Mouse (Mus musculus) intestine, embryonic 14.5 days (tissue): ENCODE measurements at regions not wholly inside any gene's neighbourhood (a gene's known extent, or its start where the extent isn't known, plus 50 kb on each side); places are given as distances from the start of the nearest gene placed in this dataset.

ENCODE experiments used
- ATAC-seq: fragments of 200-750 bp; cut with Nextera tagmentation; replicated peaks from 2 replicates; pipeline ENCODE4 v1.8.0; 2017; ENCODE audit warnings: low read depth, moderate number of reproducible peaks, moderate TSS enrichment, moderate library complexity; ENCODE audit not compliant: low FRiP score, low TSS enrichment
- DNase-seq: peaks from one replicate; pipeline ENCODE4 v3.0.0-alpha.2; 2018; ENCODE audit warnings: low spot score
- H3K27ac ChIP-seq: fragments of 300-500 bp; sonication (generic); 2 replicates; pipeline ENCODE4 v1.5.1; 2014; ENCODE audit warnings: low read depth, mild to moderate bottlenecking, control low read depth
- H3K27me3 ChIP-seq: fragments of 300-500 bp; sonication (generic); replicated peaks from 2 replicates; pipeline ENCODE4 v1.6.1; 2014; ENCODE audit warnings: low read length, control low read depth; ENCODE audit not compliant: control insufficient read depth, insufficient read depth
- H3K36me3 ChIP-seq: fragments of 300-500 bp; sonication (generic); 2 replicates; pipeline ENCODE4 v1.6.1; 2014; ENCODE audit warnings: low read length, control low read depth; ENCODE audit not compliant: control insufficient read depth, insufficient read depth
- H3K4me1 ChIP-seq: fragments of 300-500 bp; sonication (generic); replicated peaks from 2 replicates; pipeline ENCODE4 v1.6.1; 2014; ENCODE audit warnings: low read length, control low read depth, mixed read lengths; ENCODE audit not compliant: control insufficient read depth, insufficient read depth
- H3K4me2 ChIP-seq: fragments of 300-500 bp; sonication (generic); 2 replicates; pipeline ENCODE4 v1.6.1; 2014; ENCODE audit warnings: low read length
- H3K4me3 ChIP-seq: fragments of 300-500 bp; sonication (generic); 2 replicates; pipeline ENCODE4 v1.5.1; 2014; ENCODE audit warnings: low read depth, low read length, control low read depth, mixed read lengths
- H3K9ac ChIP-seq: fragments of 300-500 bp; sonication (generic); 2 replicates; pipeline ENCODE4 v1.6.1; 2014; ENCODE audit warnings: mild to moderate bottlenecking, low read length
- H3K9me3 ChIP-seq: fragments of 300-500 bp; sonication (generic); 2 replicates; pipeline ENCODE4 v1.6.1; 2016; ENCODE audit warnings: low read length, control low read depth; ENCODE audit not compliant: control insufficient read depth
- WGBS: fragments of 180-500 bp; shearing (Covaris S2); extraction: QIAGEN DNeasy Blood & Tissue Kit; methylation state at CpG from one replicate; pipeline ENCODE4 v1.1.7; 2014; 5-methylcytosine and 5-hydroxymethylcytosine counted together

DNA sequence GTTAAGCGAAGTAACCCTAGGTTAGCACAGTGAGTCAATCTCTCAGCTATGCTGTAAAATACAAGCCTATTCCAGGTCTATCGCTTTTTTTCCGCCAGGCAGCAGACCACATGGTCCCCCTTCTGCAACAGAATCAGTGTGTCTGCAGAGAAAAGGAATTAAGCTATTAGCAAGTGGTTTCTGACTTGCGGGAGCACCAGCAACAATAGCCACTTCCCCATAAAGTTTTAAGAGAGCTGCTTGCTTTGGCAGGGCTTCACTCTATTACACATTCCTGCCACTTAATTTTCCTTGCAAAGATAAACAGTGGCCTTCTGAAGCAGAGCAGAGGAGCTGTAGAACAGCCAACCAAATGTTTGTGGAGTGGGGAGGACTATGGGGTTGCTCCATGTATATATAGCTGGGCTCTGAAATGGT, 59.8 kb upstream of the Osmr start:
- Histone ChIP-seq H3K4me2 (no peak overlapping the region), H3K4me1 (peaks cover 5% of the 10 kb centered on the region; the same call in 1 of the 2 replicates)
- 44% methylated on average over 4 of the region's 4 CpGs for WGBS

DNA sequence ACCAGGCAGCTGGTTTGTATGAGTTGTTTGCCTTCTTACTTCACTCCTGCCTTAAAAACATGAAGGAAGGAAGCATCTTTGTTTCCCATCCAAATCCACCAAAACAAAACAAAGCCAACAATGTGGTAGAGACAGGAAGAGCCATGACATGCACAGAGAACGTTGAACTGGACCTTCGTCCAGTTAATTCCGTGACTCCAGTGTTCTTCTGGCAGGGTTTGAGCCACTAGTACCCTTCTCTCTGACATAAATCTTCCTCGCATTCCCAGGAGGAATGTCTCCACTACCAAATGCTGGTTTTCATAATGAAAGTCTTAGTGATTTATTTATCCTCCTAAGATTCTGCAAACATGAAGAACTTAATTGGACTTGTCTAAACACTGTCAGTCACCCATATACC, 66.7 kb upstream of the Osmr start:
- Histone ChIP-seq H3K27ac (no peak overlapping the region), H3K9ac (no peak overlapping the region), H3K36me3 (no peaks in the 10 kb centered on the region), H3K4me3 (no peak overlapping the region), H3K4me2 (no peak overlapping the region), H3K4me1 (no peaks in the 10 kb centered on the region), H3K9me3 (0 out of 2 replicates have a peak, but pooled peaks cover 5% of the 10 kb centered on the region), H3K27me3 (no peaks in the 10 kb centered on the region)
- 48% methylated on average over 4 of the region's 4 CpGs for WGBS
- ATAC-seq, result no peak
- DNase-seq, result no peak

More for the DNA sequence above, 59.8 kb upstream of the Osmr start:
- Histone ChIP-seq H3K27me3 (no peaks in the 10 kb centered on the region), H3K27ac (no peak overlapping the region), H3K4me3 (no peak overlapping the region), H3K36me3 (no peaks in the 10 kb centered on the region), H3K9me3 (no peaks in the 10 kb centered on the region), H3K9ac (no peak overlapping the region)
- ATAC-seq (0 out of 2 replicates have a peak, but pooled peaks have one; percentile 36), DNase-seq (no peak)

DNA sequence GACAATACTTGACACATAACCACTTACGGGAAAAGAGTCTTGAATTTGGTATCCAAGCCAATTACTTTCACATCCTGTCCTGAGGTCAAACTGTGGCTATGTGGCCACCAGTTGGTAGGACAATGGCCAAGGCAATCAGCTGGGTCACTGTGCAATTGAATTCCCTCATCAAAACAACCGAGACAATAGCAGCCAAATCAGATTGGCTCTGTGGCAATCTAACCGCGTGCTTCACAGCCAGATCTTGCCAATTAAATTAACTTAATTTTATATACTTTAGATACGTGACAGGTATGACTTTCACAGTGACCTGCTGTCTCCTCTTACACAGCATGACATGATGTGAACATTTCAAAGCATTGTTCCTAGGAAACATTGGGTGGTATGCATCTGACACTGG, 74.5 kb upstream of the Osmr start:
- Histone ChIP-seq H3K4me1 (peaks cover 1% of the 10 kb centered on the region), H3K9ac (no peak overlapping the region), H3K9me3 (0 out of 2 replicates have a peak, but pooled peaks cover 5% of the 10 kb centered on the region), H3K36me3 (no peaks in the 10 kb centered on the region), H3K4me2 (no peak overlapping the region), H3K27ac (no peak overlapping the region), H3K4me3 (no peak overlapping the region), H3K27me3 (no peaks in the 10 kb centered on the region)
- DNase-seq, result no peak
- no peak for ATAC-seq
- 80% methylated on average over 5 of the region's 5 CpGs for WGBS

DNA sequence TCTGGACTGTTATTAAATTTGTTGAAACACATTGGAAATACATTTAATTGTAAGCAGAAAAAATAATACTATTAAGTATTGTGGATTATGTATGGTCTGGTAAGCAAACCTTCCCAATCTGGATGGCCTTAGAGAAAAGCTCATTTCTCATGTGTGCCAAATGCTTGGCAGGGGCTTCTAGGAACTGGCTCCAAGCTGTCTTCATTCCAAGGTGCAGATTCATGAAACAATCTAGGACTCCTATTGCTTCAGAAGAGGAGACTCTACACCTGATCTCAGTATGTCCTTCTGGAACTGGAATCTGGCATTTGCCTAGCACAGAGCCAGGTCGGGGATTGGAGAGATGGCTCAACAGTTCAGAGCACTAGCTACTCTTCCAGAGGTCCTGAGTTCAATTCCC, 74.9 kb upstream of the Osmr start:
- no peak overlapping the region for H3K4me3 ChIP-seq
- ATAC-seq, result no peak
- H3K27me3 ChIP-seq, result no peaks in the 10 kb centered on the region
- no peak overlapping the region for H3K27ac ChIP-seq
- H3K9me3 ChIP-seq, result 0 out of 2 replicates have a peak, but pooled peaks cover 3% of the 10 kb centered on the region
- peaks cover 4% of the 10 kb centered on the region for H3K4me1 ChIP-seq
- no peak overlapping the region for H3K9ac ChIP-seq
- 83% methylated on average over 1 of the region's 1 CpGs for WGBS
- no peak overlapping the region for H3K4me2 ChIP-seq
- no peaks in the 10 kb centered on the region for H3K36me3 ChIP-seq
- DNase-seq, result no peak

DNA sequence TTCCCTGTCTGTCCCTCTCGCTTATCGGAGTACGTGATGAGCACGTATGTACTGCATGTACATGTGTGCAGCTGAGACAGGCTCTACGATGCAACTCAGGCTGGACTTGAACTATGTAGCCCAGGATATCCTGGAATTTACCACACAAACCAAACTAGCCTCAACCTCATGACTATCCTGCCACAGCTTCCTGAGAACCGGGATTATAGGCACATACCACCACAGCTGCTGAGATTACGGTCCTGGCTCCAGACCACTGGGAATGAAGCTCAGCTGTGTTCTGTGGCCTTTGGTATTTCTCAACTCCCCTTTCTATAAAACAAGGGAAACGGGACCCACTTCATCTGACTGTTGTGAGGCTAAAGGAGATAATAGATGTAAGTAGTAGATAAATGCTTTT, 75.7 kb upstream of the Osmr start:
- no peak overlapping the region for H3K4me2 ChIP-seq
- H3K36me3 ChIP-seq, result no peaks in the 10 kb centered on the region
- H3K4me1 ChIP-seq, result peaks cover 4% of the 10 kb centered on the region
- no peaks in the 10 kb centered on the region for H3K9me3 ChIP-seq
- no peak overlapping the region for H3K27ac ChIP-seq
- no peak overlapping the region for H3K9ac ChIP-seq
- DNase-seq (no peak), ATAC-seq (no peak)
- H3K27me3 ChIP-seq, result no peaks in the 10 kb centered on the region
- WGBS, result 86% methylated on average over 8 of the region's 8 CpGs
- no peak overlapping the region for H3K4me3 ChIP-seq

DNA sequence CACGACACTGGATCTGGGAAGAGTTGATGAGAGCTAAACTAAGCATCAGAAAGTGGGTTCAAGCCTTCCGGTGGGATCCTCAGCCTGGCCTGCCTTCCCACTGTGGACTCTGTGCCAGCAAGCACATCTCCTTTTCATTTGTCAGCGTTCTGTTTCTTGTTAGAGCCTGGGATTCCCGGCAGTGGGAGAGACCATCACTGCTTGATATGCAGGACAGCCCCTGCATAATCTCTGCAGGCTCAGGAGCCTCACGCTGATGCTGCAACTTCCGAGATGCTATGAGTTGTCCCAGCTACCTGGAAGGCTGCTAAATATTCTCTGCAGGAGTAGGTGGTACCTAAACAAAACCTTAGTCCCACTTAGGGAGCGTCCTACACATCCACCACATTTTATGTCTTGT, 78.8 kb upstream of the Osmr start:
- no peaks in the 10 kb centered on the region for H3K36me3 ChIP-seq
- no peak overlapping the region for H3K27ac ChIP-seq
- H3K4me3 ChIP-seq, result no peak overlapping the region
- DNase-seq (no peak), ATAC-seq (no peak)
- WGBS, result 31% methylated on average over 7 of the region's 7 CpGs
- no peaks in the 10 kb centered on the region for H3K27me3 ChIP-seq
- H3K4me2 ChIP-seq, result no peak overlapping the region
- no peak overlapping the region for H3K9ac ChIP-seq
- H3K9me3 ChIP-seq, result no peaks in the 10 kb centered on the region
- H3K4me1 ChIP-seq, result peaks cover 4% of the 10 kb centered on the region

DNA sequence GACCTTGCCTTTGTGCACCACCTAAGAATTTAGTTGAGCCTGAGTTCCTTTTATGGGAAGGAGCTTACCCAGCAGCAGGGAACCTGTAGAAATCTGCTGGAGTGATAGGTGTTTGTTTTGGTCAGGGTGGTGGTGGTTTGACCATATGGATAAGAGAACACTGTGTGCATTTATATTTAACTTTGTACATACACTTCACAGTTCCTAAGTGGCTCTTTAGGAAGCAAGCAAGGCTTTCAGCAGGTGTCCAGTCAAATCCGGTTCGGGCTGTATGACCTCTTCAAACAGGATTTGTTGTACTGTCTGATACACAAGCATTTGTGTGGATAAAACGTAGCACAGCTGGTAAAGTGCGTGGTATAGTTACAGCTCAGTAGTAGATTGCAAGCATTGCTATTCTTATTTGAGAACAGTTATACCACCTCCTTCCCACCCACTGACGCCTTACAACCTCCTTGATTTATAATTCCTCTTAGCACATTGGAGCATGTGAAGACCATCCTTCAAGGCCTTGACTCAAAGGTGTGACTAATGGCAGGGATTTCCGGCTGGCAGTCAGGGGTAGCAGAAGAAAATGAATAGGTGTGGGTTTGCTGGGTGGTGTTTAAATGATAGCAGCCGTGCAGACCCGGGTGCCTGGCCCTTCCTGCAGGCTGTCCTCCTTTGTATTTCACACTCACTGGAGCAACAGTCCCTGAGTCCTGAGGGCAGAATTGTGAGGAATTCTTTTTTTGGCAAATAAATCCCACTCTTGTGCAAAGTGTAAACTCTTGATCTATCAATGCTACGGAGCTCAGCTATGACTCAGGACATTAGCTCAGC, 79.4 kb upstream of the Osmr start:
- DNase-seq (no peak), ATAC-seq (no peak)
- Histone ChIP-seq H3K4me2 (no peak overlapping the region), H3K4me3 (no peak overlapping the region), H3K9ac (no peak overlapping the region), H3K27me3 (no peaks in the 10 kb centered on the region), H3K36me3 (no peaks in the 10 kb centered on the region), H3K27ac (no peak overlapping the region), H3K9me3 (no peaks in the 10 kb centered on the region), H3K4me1 (peaks cover 4% of the 10 kb centered on the region)
- WGBS, result 42% methylated on average over 9 of the region's 9 CpGs

DNA sequence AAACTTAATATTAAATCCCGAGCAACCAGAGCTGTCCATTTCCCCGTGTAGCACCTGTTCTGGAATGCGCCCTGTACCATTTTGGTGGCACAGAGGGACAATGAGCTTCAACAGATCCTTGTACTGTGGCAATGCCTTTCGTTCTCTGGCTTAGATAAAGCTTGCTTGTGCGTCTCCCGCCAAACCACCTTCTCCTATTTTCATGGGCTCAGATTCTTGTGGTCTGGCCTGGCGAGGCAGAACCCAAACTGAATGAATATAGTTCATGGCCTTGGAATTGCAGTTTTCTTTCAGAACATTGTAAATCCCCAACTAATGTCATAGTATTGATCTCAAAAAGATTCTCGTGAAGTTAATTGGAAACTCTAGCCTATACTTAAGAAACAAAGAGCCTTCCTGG, 85.1 kb upstream of the Osmr start:
- 93% methylated on average over 8 of the region's 8 CpGs for WGBS
- Histone ChIP-seq H3K4me3 (no peak overlapping the region), H3K9me3 (no peaks in the 10 kb centered on the region), H3K4me2 (no peak overlapping the region), H3K4me1 (no peaks in the 10 kb centered on the region), H3K36me3 (no peaks in the 10 kb centered on the region), H3K27ac (no peak overlapping the region), H3K9ac (no peak overlapping the region), H3K27me3 (no peaks in the 10 kb centered on the region)
- ATAC-seq, result no peak
- no peak for DNase-seq
